Mouse (Mus musculus) liver, postnatal 0 days (tissue): ENCODE measurements around the gene Apol7b.

Experiments used
- CTCF ChIP-seq: sonication (generic); IDR thresholded peaks from 2 replicates; pipeline ENCODE4 v1.5.1; 2016; ENCODE audit warnings: antibody characterized with exemption, low read depth
- EP300 ChIP-seq: IDR thresholded peaks from 2 replicates; pipeline ENCODE4 v1.6.1; 2016; ENCODE audit warnings: antibody characterized with exemption, low read depth, mild to moderate bottlenecking

- TF ChIP-seq CTCF (no peak), EP300 (no peak)
Measured at GRCm38 (mm10) chr15:77384340-77385030, 62.8 kb downstream of the Apol7b start.
